Mouse (Mus musculus) ES-Bruce4 (cell line): ENCODE data around the gene Echdc3.

Source experiments
- CTCF ChIP-seq: IDR thresholded peaks from one replicate; pipeline ENCODE4 v1.8.1; 2011; ENCODE audit warnings: low read depth, low read length
- POLR2A ChIP-seq: IDR thresholded peaks from one replicate; pipeline ENCODE4 v1.8.1; 2011; ENCODE audit warnings: low read length; ENCODE audit not compliant: insufficient read depth

GRCm38 (mm10) chr2:6233353-6233752, 20.5 kb upstream of the Echdc3 start:
- TF ChIP-seq POLR2A: no peak
- no peak for TF ChIP-seq CTCF
